Mouse (Mus musculus): Measurements from ENCODE around the gene Pde4d.

Pde4d gene

DNA sequence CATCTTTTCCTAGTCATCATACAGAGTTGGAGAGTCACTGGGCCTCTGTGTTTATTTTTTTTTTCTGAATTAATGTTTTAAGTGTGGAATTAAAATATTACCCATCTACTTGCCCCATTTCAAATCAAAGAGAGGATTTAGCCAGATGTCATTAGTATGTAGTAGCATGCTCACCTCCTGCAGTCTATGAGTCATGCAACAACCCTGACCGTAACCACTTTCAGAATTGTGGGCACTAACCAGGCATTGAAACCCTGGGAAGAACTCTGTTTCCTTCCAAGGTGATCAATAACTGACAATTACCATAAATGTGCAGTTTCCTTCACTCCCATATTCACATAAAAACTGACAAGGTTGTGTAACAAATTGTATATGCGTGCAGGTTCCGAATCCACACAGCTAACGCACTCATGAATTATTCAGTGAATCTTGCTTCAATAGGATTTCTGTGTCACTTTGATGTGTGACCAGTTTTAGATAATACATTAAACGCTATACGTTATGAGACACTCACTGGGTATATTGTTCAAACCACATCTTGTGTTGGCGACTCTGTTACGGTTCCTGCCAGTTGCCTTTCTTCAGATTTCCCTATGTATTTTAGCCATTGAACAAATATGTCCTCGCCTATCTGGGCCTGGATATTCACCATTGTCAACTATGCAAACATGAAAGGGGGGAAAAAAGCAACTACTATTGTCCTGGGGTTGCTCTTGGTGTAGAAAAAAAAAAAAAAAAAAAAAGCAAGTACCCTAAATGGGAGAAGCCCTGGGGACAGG, 719.0 kb downstream of the Pde4d start:
- no peak for DNase-seq (ENCODE audit: low read depth in 2 of 2, low spot score in 2 of 2)

DNA sequence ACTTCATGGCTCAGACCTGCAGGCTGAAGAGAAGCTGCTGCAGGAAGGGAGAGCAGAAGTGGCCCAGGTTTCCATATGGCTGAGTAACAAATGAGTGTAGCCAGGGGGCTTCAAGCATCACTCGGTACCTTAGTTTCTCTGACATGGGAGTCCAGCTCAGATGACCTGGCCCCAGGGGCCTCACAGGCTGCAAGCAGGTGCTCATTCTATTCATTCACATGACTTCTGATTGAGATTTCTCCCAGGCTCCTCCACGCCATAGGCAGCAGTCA, 719.5 kb downstream of the Pde4d start:
- no peak for DNase-seq (ENCODE audit: low read depth in 2 of 2, low spot score in 2 of 2)

DNA sequence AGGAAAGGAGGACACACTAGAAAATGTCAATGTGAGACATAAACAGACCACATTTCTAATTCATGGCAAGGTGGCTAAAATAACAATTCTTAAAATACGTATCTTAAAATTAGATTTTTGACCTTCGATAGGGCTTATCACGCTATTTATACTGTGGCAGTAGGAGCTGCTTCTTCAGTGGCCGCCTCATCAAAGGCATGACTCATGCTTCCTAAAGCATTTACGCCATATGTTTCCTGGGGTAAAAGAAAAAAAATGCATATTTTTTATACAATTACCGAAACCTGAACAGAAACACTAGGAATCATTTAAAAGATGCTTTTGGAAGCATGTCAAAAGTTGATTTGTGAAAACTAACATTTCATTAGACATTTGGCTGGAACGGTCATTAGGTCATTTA, 721.9 kb downstream of the Pde4d start:
- no peak for DNase-seq (ENCODE audit: low read depth in 2 of 2, low spot score in 2 of 2)

DNA sequence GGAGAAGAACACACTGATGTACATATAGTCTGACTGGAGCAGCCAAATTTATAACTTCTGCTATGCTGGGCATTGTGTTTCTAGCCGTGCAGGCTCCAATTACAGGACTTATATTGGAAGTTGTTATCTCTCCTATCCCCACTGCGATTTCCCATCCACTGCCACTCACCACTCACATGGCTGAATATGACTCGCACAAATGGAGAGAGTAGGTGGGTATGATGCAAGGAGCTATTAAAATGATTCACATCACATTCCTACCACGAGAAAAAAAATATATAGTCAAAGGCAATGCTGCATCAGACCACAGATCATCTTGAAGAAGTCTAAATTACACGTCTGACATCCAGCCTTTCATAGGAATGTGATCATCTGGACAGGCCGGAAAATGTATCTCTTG, 725.5 kb downstream of the Pde4d start:
- no peak for DNase-seq (ENCODE audit: low read depth in 2 of 2, low spot score in 2 of 2)

DNA sequence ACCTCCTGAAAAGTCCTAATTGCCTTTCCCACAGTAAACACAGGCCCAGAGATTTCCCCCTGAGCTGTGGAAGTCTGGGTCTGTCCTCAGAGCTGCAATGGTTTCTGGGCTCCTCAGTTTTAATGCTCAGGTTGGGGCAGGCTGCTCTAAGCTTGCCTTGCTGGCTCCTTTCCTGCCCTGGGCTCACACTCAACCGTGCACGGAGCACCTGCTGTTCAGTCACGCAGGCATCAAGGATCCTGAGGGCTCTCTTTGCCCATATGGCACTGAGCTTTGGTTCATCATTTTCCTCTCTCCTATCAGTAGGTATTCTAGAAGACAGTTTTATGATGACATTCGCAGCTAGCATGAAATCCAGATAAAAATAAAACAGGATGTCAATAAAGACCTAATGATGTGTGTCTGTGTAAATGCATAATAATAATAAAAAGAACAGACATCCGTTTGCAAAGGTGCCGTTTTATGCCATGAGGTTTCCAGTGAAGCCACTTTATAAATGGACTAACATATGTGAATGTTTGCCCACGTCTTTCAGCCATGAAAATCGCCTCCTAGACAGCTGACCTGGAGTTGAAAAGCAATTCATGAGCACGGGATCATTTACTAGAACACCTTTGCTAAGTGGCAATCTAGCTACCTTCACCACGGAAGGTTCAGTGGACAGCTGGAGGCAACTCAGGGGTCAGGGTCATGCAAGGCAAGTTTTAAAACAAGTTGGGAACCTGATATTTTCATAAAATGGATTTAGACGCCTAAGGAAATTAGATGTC, 726.3 kb downstream of the Pde4d start:
- no peak for DNase-seq (ENCODE audit: low read depth in 2 of 2, low spot score in 2 of 2)

DNA sequence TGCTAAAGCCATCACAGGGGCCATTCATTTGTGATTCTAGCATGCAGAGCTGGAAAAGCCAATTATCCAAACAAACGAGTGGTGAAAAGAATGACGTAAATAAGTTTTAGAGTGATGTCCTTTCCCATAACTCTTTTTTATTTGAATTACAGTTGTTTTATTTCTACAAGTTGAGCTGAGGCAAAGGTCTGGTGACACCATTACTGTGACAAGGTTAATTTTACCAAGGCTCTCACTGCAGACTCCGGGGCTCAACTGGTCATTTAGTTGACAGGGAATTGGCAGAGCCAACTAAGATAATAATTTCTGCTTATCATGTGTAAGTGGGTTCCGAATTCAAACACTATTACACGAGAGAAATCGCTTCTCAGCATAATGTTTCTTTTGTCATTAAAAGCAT, 731.6 kb downstream of the Pde4d start:
- DNase-seq (ENCODE audit: low read depth in 2 of 2, low spot score in 2 of 2): no peak

DNA sequence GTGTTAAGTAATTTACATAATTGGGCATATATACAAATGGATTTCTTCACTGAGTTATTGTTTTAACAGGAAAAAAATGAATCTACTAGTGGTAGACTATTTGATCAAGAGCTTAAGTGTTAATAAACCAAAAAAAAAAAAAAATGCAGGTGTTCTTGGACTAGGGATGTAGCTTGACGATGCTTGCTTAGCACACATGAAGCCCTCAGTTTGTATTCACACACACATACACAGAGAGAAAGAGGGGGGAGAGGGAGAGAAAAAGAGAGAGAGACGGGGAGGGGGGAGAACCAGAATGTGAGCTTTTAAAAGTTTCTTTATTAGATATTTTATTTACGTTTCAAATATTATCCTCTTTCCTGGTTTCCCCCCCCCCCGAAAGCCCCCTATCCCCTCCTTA, 740.9 kb downstream of the Pde4d start:
- no peak for DNase-seq (ENCODE audit: low read depth in 2 of 2, low spot score in 2 of 2)

DNA sequence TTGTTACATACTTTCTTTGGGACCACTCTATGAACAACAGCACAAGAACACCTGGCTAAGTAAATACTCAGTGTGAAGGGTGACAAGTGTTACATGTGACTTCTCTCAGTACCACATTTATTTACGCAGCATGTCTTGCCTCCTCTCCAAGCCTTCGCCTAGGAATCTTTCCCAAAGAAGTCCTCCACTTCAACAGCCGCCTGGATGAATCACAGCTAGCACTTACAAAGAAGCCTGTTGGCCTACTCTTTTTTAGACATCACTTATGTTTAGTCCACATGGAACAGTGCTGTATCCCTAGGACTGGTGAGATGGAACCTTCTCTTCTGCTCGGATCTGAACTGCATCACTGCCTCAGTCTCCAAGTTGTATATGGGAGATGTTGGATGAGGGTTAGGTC, 741.4 kb downstream of the Pde4d start:
- DNase-seq (ENCODE audit: low read depth in 2 of 2, low spot score in 2 of 2): no peak

DNA sequence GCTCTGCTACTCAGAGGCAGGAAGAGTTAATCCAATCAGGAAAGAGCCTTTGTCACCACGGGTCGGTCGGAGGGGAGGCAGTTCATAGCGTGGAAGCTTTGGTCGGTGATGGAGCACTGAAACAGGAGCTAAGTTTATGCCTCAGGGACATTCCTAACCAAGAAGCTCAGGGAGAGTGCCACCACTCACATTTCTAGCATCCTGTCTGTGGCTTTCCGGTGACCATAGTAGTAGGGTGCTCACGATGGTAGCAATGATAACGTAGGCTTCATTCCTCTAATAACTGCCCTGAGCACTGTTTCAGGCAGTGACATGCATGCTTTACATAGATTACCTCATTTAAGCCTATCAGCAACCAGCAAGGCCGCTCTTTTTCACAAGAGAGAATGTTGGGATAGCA, 755.8 kb downstream of the Pde4d start:
- DNase-seq (ENCODE audit: low read depth in 2 of 2, low spot score in 2 of 2): no peak

DNA sequence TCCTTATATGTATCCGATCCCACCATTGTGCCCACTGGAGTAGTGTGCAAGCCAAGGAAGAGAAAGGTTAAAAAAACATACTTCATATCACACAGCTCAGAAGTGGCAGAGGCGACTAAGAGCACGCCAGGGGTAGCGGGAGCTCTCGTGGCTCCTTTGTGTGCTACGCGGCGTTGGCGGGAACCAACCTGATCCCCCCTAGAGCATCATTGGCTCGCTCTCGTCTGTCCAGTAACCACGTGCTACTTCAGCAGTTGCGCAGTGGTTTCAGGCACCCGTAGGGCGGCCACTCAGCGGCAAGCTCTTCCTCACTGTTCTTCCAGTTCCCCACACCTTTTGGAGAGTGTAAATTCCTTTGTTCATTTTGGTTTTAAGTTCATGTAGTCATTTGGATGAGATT, 758.9 kb downstream of the Pde4d start:
- no peak for DNase-seq (ENCODE audit: low read depth in 2 of 2, low spot score in 2 of 2)

DNA sequence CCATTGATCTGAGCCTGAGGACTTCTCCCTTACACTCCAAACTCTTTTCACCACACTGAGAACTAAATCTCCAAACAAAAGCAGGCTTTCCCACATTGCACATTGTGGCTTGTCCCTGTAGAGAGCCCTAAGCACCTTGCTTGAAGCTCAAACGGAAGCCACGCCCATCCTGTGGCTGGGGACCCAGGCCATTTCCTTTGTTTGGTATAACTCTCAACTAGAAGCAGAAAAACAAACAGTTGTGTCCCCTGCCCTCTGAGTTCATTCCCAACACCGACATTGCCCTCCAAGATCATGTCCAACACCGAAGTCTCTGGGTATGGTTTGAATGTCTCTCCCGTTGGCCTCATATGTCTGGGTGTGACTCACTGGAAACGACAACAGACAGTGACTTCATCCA, 759.7 kb downstream of the Pde4d start:
- DNase-seq (ENCODE audit: low read depth in 2 of 2, low spot score in 2 of 2): no peak

DNA sequence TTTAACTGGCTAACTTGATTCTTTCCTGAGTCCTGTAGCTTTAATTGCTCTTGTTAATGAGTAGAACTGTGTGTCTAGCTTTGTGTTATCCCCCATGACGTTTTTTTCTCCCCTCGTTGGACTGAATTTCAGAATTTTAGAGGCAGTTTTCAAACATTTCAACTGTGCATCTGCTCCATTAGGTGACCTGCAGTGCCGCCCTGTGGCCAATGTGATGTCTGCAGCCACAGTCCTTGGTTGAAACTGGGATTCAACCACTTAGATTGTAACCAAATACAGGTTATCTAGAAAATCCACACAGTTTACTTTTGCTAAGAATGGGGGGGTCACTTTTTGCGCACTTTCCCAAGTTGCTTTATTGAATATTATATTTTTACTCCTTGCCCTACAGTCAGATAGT, 760.7 kb downstream of the Pde4d start:
- DNase-seq (ENCODE audit: low read depth in 2 of 2, low spot score in 2 of 2): peak; percentile 75 to 83

DNA sequence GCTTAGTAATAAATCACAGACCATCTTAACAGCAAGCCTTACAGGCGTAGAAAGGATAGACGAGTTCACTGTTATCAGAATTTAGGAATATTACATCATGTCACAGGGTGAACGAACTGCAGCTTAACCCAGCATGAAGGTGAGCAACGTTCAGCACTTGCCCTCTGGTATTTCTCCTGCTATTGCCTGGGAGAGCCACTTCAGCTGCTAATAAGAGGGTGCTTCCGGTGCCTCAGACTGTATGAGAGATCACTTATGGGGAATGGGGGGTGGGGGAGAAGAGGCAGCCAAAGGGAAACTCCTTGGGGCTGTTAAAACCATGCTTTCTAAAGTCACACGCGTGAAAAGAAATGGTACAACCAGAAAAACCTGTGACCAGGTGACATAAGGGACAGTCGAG, 761.7 kb downstream of the Pde4d start:
- no peak for DNase-seq (ENCODE audit: low read depth in 2 of 2, low spot score in 2 of 2)

DNA sequence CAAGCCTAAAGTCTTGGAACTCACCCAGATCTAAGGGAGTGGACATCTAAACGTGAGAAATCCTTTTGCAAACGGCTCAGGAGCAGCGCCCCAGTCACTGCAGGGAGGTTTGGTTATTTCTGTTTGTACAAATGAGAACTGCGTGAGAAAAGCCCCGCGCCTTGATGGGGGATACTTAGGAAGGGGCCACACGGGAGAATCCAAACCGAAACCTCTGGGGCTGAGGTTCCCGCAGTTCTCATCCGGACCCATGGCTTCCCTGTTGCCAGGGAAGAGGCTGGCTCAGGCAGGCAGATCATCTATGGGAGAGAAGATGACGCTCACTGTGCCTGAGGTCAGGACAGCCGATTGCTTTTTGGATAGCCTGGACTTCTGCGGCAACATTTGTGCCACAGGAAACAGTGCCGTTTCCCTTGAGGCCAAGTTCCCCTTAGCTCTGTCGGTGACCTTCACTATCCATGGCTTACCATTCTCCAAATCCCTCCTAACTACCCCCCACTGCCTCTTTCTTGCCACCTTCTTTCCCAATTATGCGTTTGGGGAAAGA, 762.3 kb downstream of the Pde4d start:
- DNase-seq (ENCODE audit: low read depth in 2 of 2, low spot score in 2 of 2): no peak

DNA sequence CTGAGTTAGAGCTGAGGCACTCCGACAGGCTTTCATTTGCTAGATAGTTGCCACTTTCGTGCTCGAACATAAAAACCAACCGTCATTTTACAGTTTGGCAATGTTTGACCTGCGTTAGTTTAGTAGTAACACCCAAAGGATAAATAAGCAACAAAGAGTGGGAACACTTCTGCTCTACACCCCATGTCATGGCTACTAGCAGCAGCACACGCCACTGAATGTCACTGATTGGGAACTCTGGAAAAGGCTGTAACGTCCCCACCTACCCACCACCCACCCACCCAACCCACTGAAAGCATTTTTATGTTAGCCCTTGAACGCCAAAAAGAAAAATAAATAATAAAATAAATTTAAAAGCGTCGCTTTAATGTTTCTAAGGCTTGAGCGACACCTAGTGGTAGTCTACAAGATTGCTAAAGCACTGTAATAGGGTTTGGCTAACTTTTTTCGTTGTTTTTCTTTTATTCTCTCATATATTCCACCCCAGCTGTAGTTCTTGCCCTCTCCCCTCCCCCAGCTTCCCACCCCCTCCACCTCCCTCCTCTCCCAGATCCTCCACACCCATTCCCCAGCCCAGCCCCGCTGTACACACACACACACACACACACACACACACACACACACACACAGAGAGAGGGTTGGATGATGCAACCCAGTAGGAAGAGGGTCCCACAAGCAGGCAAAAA, 763.2 kb downstream of the Pde4d start:
- DNase-seq (ENCODE audit: low read depth in 2 of 2, low spot score in 2 of 2): no peak

DNA sequence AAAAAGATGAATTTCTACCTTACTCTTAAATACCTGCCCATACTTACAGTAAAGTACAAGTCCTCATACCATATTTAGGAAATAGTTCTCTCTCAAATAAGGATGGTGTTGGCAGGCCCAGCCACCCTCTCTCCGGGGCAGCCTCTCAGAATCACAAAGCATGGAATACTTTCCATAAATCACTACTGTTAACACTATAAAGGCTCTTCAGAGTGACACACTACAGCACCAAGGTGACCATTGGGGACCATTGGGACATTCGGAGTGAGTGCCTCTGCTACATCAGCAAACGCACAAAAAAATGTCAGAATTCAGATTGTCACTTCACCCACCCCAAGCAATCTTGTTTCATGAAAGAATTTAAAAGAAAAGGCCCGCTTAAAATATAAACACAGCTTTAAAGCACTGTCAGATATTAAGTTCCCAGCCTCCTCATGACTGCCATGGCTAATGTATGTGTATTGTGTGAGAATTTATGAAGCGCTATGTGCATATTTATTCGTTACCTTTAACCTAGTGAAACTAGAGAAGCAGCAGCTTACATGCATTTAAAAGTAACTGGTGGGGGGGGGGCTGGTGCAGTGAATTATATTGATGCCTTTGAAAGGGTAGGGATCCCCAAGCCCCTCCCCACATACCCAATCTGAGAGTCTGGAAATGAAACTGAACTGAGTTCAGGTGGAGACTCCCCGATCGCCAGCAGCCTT, 769.4 kb downstream of the Pde4d start:
- no peak for DNase-seq (ENCODE audit: low read depth in 2 of 2, low spot score in 2 of 2)

DNA sequence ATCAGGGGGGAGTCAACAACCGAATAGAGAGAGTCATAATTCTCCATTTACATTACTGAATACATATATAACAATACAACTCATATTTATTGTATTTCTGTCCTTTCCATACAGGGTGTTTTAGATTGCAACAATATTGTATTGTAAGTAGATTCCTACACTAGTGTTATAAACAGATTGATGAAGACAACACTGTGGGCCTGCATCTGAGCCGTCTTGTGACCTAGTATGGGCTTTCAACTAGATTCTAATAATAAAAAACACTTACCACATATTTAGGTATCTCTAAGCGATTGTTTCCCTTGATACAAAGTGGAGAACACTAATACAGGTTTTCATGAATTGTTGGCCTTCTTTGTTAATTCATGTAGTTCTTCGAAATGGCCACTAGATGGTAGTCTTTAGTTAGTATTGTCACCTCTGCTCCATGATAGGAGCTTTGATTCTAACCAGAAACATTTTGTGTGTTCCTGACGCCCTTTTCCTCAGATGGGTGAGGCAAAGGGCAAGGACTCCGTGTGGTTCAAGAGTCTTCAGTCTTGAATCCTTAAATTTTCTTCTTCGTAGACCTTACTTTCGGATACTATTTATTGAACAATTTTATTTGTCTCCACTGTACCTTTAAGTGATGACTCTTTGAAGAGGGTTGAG, 779.3 kb downstream of the Pde4d start:
- peak; percentile 17 to 49 for DNase-seq (ENCODE audit: low read depth in 2 of 2, low spot score in 2 of 2)

DNA sequence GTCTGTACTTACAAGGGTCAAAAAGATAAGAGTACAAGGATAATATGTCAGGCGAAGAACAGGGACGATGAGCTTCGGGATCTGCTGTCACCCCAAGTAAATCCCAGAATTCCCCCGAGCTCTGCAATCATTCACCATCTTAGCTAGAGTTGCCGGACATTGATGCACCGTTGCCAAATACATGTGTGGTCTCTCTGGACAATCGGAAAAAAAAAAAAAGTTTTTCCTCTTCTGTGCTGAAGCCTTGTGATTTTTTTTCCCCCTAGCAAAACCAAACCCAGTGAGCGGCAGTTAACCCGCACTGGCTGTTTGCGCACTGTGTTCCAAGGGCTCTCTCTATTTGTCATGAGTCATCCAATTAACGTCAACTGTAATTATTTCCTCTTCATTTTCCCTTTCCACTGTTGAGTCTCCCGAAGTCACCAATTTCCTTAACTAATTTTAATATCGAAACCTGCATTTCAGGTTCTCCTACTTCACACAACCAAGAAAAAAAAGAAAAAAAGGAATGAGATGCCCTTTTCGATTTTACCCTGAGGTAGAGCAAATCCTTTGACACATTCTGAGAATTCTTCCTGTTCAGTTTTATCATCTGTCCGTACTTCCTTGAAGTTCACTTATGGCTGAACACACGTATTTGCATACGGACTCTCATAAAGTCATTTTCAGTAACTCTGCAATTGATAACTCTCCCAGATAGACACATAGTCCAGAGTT, 780.0 kb downstream of the Pde4d start:
- no peak for DNase-seq (ENCODE audit: low read depth in 2 of 2, low spot score in 2 of 2)

DNA sequence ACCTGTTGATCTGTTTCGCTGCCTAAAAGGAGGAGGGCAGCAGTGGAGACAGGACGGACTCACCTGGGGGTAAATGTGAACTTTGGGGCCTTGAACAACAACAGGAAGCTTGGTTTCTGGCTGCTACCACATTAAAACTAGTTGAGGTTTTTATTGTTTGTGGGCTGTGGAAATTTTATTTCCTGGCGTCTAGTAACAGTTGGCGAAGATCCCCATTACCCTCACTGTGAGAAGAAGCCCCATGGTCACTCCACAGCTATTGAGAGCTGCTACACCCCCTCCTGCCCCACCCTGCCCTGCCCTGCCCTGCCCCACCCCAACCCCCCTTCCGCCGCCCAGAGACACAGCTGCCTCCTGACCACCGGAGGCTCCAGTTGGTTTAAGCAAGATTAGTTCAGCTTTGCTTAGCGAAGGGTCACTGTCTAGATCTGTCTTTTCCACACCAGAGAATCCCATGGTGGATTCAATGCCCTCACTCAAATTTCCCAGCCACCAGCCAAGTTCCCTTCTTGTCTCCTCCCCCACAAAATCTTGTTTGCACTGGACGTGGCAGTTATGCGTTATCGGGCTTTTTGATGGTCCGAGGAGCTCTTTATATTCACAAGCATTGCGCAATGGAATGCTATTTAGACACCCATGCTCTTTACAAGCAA, 780.7 kb downstream of the Pde4d start:
- peak; percentile 50 to 63 for DNase-seq (ENCODE audit: low read depth in 2 of 2, low spot score in 2 of 2)
